Mouse (Mus musculus): ENCODE data around the gene Hnrnpr. TPM values are rescaled to one million over a fixed set of nuclear protein-coding genes. Genes with fewer than 3 reads are reported as not detected.

Gene Hnrnpr
- total RNA-seq (2023), result 10 to 100 TPM; 59.6 to 62.2 TPM

DNA sequence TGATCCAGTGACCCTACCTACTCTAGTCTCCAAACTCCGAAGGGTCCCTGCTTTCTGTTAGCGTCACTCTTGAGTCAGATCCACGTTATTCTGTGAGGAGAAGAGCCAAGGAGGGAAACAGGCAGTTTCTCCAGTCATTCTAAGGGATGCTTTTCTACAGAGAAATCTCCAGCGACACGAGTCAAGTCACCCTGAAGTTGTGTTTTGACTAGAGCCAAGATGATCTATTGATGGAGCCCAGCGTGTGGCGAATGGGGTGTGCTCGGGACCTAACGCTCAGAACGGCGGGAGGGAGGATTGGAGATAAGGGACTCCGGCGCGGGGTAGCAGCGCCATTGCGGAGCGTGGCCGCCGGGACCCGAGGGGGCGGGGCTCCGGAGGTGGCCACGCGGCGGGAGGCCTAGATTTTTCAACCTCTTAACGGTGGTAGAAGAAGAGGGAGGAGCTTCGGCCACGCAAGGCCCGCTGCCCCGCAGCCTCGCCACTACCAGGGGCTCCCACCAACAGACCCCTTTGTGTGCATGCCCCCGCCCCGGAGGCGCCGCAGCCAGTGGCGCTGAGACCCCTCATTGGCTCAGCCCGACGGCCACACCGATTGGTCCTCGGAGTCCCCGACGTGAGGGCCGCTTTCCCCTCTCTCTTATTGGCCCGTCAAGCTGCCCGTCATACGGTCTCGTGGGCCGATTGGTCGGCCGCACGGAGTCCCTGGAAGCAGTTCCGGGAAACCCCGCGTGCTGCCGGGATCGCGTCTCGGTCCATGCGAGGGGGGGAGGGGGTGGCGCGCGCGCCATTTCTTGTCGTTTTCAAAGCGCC, at the start of gene Hnrnpr:
Gene Hnrnpr, plus strand, starts transcription at position 714 of the 813 bp plus-strand sequence.

DNA sequence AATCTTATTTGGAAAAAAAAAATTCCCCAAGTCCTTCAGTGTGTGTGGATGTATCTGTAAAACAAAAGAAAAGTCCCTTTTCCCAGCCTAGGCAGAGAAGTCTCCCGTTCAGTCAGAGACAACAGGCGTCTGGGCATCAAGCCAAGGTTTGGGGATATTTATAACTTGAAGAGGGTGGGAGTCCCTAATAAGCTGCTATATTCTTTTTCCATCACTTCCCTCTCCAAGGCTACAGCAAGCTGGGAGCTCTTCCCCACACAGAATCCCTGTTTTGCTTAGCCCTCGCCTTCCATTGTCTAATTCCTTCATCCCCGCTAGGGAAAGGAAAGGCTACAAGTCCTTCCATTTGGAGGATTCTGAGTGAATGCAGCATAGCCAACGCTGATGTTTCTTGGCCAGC, 26.3 kb upstream of the Hnrnpr start, which contains the start of gene Zfp46:
Gene Zfp46, plus strand, starts transcription at position 229 of the 400 bp plus-strand sequence.

Other genes starting within 250 kb of the Hnrnpr start
- gene Id3, start 167.4 kb upstream of the Hnrnpr start, total RNA-seq (2023), result 10 to 100 TPM; 38.4 to 43.4 TPM
- gene E2f2, start 138.5 kb upstream of the Hnrnpr start, total RNA-seq (2023), result 10 to 100 TPM; 40.7 to 45.3 TPM
- under 1 TPM in 1 of 2 experiments, not detected in 1; 0.24 TPM for gene Asap3, start 104.6 kb upstream of the Hnrnpr start, total RNA-seq (2023)
- gene Tcea3, start 63.2 kb upstream of the Hnrnpr start, total RNA-seq (2023), result 1 to 10 TPM; 6.0 to 6.2 TPM
- 10 to 100 TPM in 1 of 2 experiments, 1 to 10 TPM in 1; 9.7 to 10.9 TPM for gene Zfp46, start 26.3 kb upstream of the Hnrnpr start, total RNA-seq (2023)
- not detected for gene Htr1d, start 112.6 kb downstream of the Hnrnpr start, total RNA-seq (2023)
- gene 6030445D17Rik, start 151.3 kb downstream of the Hnrnpr start, total RNA-seq (2023), result not detected
- 10 to 100 TPM; 11.8 to 13.0 TPM for gene Luzp1, start 158.8 kb downstream of the Hnrnpr start, total RNA-seq (2023)

Measured in monocyte, adult 59 days (primary cell).